Mouse (Mus musculus) lung, embryonic 14.5 days (tissue): Measurements from ENCODE around the gene Myrfl. TPM values are rescaled to one million over a fixed set of nuclear protein-coding genes. Genes with fewer than 3 reads are reported as not detected.
A peak's percentile ranks its signal among the peaks of the same experiment; 100 is the strongest.

Experiments used
- ATAC-seq: fragments of 200-750 bp; cut with Nextera tagmentation; 2 replicates; pipeline ENCODE4 v1.8.0; 2017; ENCODE audit warnings: mild to moderate bottlenecking, moderate TSS enrichment, moderate library complexity; ENCODE audit not compliant: insufficient read depth
- DNase-seq: peaks from one replicate; pipeline ENCODE4 v3.0.0-alpha.2; 2015
- H3K27ac ChIP-seq: fragments of 300-500 bp; sonication (generic); 2 replicates; pipeline ENCODE4 v1.5.1; 2014; ENCODE audit warnings: low read depth, mild to moderate bottlenecking, moderate library complexity
- H3K27me3 ChIP-seq: fragments of 300-500 bp; sonication (generic); 2 replicates; pipeline ENCODE4 v1.6.1; 2014; ENCODE audit warnings: low read length, control low read depth; ENCODE audit not compliant: insufficient read depth
- H3K36me3 ChIP-seq: fragments of 300-500 bp; sonication (generic); 2 replicates; pipeline ENCODE4 v1.6.1; 2014; ENCODE audit warnings: control low read depth; ENCODE audit not compliant: insufficient read depth
- H3K4me1 ChIP-seq: fragments of 300-500 bp; sonication (generic); 2 replicates; pipeline ENCODE4 v1.6.1; 2014; ENCODE audit warnings: antibody characterized with exemption, control low read depth; ENCODE audit not compliant: insufficient read depth
- H3K4me2 ChIP-seq: fragments of 300-500 bp; sonication (generic); 2 replicates; pipeline ENCODE4 v1.6.1; 2014; ENCODE audit warnings: mild to moderate bottlenecking
- H3K4me3 ChIP-seq: fragments of 300-500 bp; sonication (generic); 2 replicates; pipeline ENCODE4 v1.5.1; 2014; ENCODE audit warnings: low read depth, low read length
- H3K9ac ChIP-seq: fragments of 300-500 bp; sonication (generic); 2 replicates; pipeline ENCODE4 v1.6.1; 2014
- H3K9me3 ChIP-seq: fragments of 300-500 bp; sonication (generic); 2 replicates; pipeline ENCODE4 v1.6.1; 2016; ENCODE audit warnings: low read depth, low read length, control low read depth
- CTCF ChIP-seq: IDR thresholded peaks from 2 replicates; pipeline ENCODE4 v1.5.1; 2016; ENCODE audit warnings: antibody characterized with exemption, low read depth
- WGBS: fragments of 180-500 bp; shearing (Covaris S2); extraction: QIAGEN DNeasy Blood & Tissue Kit; methylation state at CpG from one replicate; pipeline ENCODE4 v1.1.7; 2014; 5-methylcytosine and 5-hydroxymethylcytosine counted together
- polyA plus RNA-seq: library from polyadenylated mRNA; unstranded; fragments of >200 nt; fragmentation: Nextera tagmentation; extraction: Ambion mirVana; gene quantifications from 2 replicates; pipeline ENCODE4 v1.2.1, GENCODE M21; 2014

Gene Myrfl
- polyA plus RNA-seq, 1 experiment from 2014 or later: not detected

DNA sequence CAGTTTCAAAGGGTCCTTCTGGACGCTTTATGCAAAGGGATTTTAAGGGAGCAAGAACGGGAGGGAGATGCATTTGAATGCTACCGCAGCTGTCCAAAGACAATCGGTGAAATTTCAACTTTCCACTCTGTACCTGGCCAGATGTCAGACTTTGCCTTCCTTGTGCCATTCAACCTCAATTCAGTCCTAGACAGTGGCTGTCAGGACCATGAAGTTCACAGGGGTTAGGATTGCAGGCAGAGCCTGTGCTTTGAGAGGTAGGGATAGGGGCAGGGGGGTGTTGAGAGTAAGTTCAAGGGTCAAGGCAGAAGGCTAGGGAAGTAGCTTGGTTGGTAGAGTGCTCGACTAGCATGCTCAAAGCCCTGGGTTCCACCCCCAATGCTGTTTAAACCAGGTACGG lies 25.9 kb downstream of the Myrfl start:
- Histone ChIP-seq H3K4me1 (no peaks in the 10 kb centered on the region), H3K9ac (no peak overlapping the region), H3K9me3 (no peaks in the 10 kb centered on the region), H3K4me2 (no peak overlapping the region), H3K36me3 (no peaks in the 10 kb centered on the region), H3K27me3 (no peaks in the 10 kb centered on the region), H3K27ac (no peak overlapping the region), H3K4me3 (no peak overlapping the region)
- 79% methylated on average over 6 of the region's 6 CpGs for WGBS
- no peak for TF ChIP-seq CTCF
- DNase-seq (no peak), ATAC-seq (no peak)

- no peaks in the 10 kb centered on the region for H3K36me3 ChIP-seq
- no peak overlapping the region for H3K27ac ChIP-seq
- 71% methylated on average over 11 of the region's 11 CpGs for WGBS
These were observed 43.4 kb downstream of the Myrfl start for GRCm38 (mm10) chr10:116853159-116853845.

GRCm38 (mm10) chr10:116848749-116849473 lies 47.8 kb downstream of the Myrfl start:
- peak; percentile 62 for ATAC-seq
- Histone ChIP-seq H3K27ac (no peak overlapping the region), H3K4me2 (peak overlapping the region; percentile 30; the same call in 1 of the 2 replicates), H3K36me3 (no peaks in the 10 kb centered on the region), H3K27me3 (no peaks in the 10 kb centered on the region), H3K9ac (no peak overlapping the region), H3K4me3 (no peak overlapping the region), H3K9me3 (no peaks in the 10 kb centered on the region), H3K4me1 (no peaks in the 10 kb centered on the region)
- DNase-seq: peak; percentile 93
- peak; percentile 96 for TF ChIP-seq CTCF
- 20% methylated on average over 22 of the region's 22 CpGs for WGBS

More at GRCm38 (mm10) chr10:116853159-116853845, 43.4 kb downstream of the Myrfl start:
- Histone ChIP-seq H3K4me1 (no peaks in the 10 kb centered on the region), H3K9me3 (no peaks in the 10 kb centered on the region), H3K4me3 (no peak overlapping the region), H3K9ac (no peak overlapping the region), H3K27me3 (no peaks in the 10 kb centered on the region), H3K4me2 (no peak overlapping the region)
- TF ChIP-seq CTCF: no peak
- ATAC-seq (no peak), DNase-seq (no peak)

DNA sequence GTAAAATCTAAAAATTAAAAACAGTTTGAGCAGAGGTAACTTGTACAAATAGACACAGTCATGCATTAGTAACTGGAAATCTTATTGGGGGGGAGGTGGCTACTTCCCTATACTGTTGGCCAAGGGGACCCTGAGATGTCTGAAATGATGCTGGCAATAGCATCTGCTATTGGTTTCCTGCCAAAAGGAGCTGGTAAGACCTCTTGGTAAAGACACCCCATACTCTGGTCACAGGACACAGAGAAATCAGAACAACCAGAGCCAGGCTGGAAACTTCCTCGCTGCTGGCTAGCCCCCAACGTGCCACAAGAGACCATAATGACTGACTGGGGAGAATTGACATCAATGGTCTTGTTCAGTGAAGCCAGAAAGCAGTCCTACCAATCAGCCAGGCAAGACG lies 55.2 kb downstream of the Myrfl start:
- no peak for TF ChIP-seq CTCF
- Histone ChIP-seq H3K9ac (no peak overlapping the region), H3K27me3 (no peaks in the 10 kb centered on the region), H3K4me3 (no peak overlapping the region), H3K4me2 (no peak overlapping the region), H3K27ac (no peak overlapping the region), H3K36me3 (no peaks in the 10 kb centered on the region), H3K9me3 (no peaks in the 10 kb centered on the region), H3K4me1 (no peaks in the 10 kb centered on the region)
- ATAC-seq (no peak), DNase-seq (no peak)
- 74% methylated on average over 3 of the region's 3 CpGs for WGBS

GRCm38 (mm10) chr10:116830676-116831075 lies 66.0 kb downstream of the Myrfl start:
- no peak overlapping the region for H3K4me2 ChIP-seq
- H3K36me3 ChIP-seq: no peaks in the 10 kb centered on the region
- H3K9ac ChIP-seq: no peak overlapping the region
- H3K9me3 ChIP-seq: no peaks in the 10 kb centered on the region
- H3K4me1 ChIP-seq: no peaks in the 10 kb centered on the region
- DNase-seq: no peak
- H3K27me3 ChIP-seq: no peaks in the 10 kb centered on the region
- ATAC-seq: no peak
- TF ChIP-seq CTCF: no peak
- no peak overlapping the region for H3K27ac ChIP-seq
- 75% methylated on average over 6 of the region's 6 CpGs for WGBS
- no peak overlapping the region for H3K4me3 ChIP-seq

DNA sequence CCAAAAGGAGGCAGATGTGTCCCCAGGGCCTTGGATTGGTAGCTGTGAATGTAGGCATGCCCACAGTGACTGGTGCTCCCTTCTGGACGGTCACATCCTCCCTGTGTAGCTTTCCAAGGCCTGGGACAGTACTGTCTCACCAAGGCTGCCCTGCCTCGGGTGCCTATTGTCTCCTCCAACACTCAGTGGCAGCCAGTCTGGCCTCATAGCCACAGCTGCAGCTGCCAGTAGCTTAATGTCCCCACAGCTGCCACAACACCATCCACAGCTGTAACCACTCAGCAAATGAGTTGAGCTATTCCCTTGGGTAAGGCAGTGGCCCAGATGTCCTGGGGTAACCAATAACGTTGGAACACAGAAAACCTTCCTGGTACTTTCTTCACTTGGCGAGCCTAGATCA lies 68.6 kb downstream of the Myrfl start:
- Histone ChIP-seq H3K27me3 (no peaks in the 10 kb centered on the region), H3K9me3 (no peaks in the 10 kb centered on the region), H3K4me1 (no peaks in the 10 kb centered on the region), H3K36me3 (no peaks in the 10 kb centered on the region), H3K27ac (no peak overlapping the region), H3K4me3 (no peak overlapping the region), H3K4me2 (no peak overlapping the region), H3K9ac (no peak overlapping the region)
- DNase-seq: peak; percentile 55
- TF ChIP-seq CTCF: no peak
- 36% methylated on average over 4 of the region's 4 CpGs for whole genome bisulfite sequencing
- peak; percentile 88 for ATAC-seq

DNA sequence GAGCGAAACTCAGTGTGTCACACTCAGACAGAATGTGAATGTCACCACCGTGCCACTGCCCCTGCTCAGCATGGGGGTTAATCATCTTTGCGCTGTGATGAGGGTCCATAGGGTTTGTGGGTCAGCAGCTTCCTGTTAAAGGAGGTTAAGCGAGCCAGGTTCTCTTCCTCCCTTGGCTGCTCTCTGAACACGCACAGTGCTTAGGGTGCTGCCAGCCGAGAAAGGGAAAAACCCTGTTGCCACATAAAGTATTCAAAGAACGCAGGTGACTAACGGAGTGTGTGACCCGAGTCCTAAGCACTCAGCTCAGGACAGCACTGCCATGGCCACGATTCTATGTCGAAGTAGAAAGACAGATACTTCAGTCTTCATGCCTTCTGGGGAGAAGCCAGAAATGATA lies 69.4 kb downstream of the Myrfl start:
- Histone ChIP-seq H3K4me3 (no peak overlapping the region), H3K36me3 (no peaks in the 10 kb centered on the region), H3K9ac (no peak overlapping the region), H3K4me2 (no peak overlapping the region), H3K9me3 (no peaks in the 10 kb centered on the region), H3K4me1 (no peaks in the 10 kb centered on the region), H3K27me3 (no peaks in the 10 kb centered on the region), H3K27ac (no peak overlapping the region)
- 72% methylated on average over 11 of the region's 11 CpGs for WGBS
- ATAC-seq: no peak
- TF ChIP-seq CTCF: no peak
- DNase-seq: no peak
